Mouse (Mus musculus) heart, postnatal 0 days (tissue): ENCODE data around the gene Cntn5.

ENCODE experiments used
- CTCF ChIP-seq: IDR thresholded peaks from 2 replicates; pipeline ENCODE4 v1.5.1; 2016; ENCODE audit warnings: antibody characterized with exemption, control low read depth, low read depth
- EP300 ChIP-seq: IDR thresholded peaks from 2 replicates; pipeline ENCODE4 v1.6.1; 2016; ENCODE audit warnings: antibody characterized with exemption, low read depth

GRCm38 (mm10) chr9:9781157-9781884 is 1123.3 kb downstream of the Cntn5 start:
- TF ChIP-seq CTCF (no peak), EP300 (no peak)
